Mouse (Mus musculus) lung, postnatal 0 days (tissue): ENCODE measurements around the gene Washc2.

Experiments used
- CTCF ChIP-seq: IDR thresholded peaks from 2 replicates; pipeline ENCODE4 v1.5.1; 2016; ENCODE audit warnings: antibody characterized with exemption, mild to moderate bottlenecking
- EP300 ChIP-seq: IDR thresholded peaks from 2 replicates; pipeline ENCODE4 v1.6.1; 2016; ENCODE audit warnings: antibody characterized with exemption, mild to moderate bottlenecking, control low read depth

DNA sequence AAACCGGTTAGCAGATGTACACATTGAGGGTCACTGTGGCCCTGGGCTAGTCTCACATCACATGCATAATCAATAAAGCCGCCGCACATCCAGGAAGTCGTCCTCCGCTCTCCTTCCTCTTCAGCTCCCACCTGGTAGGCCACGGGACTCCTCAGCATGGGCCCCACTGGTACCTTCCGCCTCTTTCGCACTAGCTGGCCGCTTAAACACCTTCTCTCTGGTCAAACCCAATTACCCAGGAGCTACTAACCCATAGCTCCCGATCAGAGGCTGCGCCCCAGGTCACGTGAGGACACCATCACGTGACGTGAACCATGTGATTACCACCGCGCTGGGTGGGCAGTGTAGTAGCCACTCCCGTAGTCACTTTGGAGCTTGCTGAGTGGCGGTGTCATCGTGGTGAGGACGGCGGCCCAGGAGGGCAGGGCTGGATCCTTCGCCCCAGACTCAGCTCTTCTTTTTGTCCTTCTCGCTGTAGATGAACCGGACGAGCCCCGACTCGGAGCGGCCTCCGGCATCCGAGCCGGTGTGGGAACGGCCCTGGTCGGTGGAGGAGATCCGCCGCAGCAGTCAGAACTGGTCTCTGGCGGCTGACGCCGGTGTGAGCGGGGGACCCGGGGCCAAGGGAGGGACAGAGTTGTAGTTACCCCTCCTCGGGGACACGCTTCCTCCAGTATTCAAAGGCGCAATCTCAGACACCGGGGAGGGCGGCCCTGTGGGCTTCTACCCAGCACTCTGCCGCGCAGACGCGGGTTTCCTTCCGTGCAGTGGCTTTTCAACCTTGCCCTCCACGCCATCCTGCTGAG lies at the start of gene Washc2:
- peak; percentile 47; the same call in 1 of the 2 replicates for TF ChIP-seq EP300
- TF ChIP-seq CTCF: no peak
